Mouse (Mus musculus) forebrain, embryonic 14.5 days (tissue): ENCODE measurements around the gene Tectb. TPM values are rescaled to one million over a fixed set of nuclear protein-coding genes. Genes with fewer than 3 reads are reported as not detected.

Experiments used
- ATAC-seq: fragments of 200-750 bp; cut with Nextera tagmentation; 2 replicates; pipeline ENCODE4 v1.8.0; 2017; ENCODE audit warnings: mild to moderate bottlenecking, moderate library complexity
- DNase-seq: peaks from one replicate; pipeline ENCODE4 v3.0.0-alpha.2; 2015; ENCODE audit warnings: low spot score
- H3K27ac ChIP-seq: fragments of 300-500 bp; sonication (generic); 2 replicates; pipeline ENCODE4 v1.5.1; 2014; ENCODE audit warnings: low read depth, mild to moderate bottlenecking, control low read depth, low read length, moderate library complexity
- H3K27me3 ChIP-seq: fragments of 300-500 bp; sonication (generic); replicated peaks from 2 replicates; pipeline ENCODE4 v1.6.1; 2014; ENCODE audit warnings: low read length, control low read depth, mixed read lengths; ENCODE audit not compliant: control insufficient read depth, insufficient read depth
- H3K36me3 ChIP-seq: fragments of 300-500 bp; sonication (generic); 2 replicates; pipeline ENCODE4 v1.6.1; 2014; ENCODE audit warnings: low read length, control low read depth; ENCODE audit not compliant: control insufficient read depth, insufficient read depth
- H3K4me1 ChIP-seq: fragments of 300-500 bp; sonication (generic); 2 replicates; pipeline ENCODE4 v1.6.1; 2014; ENCODE audit warnings: antibody characterized with exemption, low read length, control low read depth; ENCODE audit not compliant: control insufficient read depth, insufficient read depth
- H3K4me2 ChIP-seq: fragments of 300-500 bp; sonication (generic); 2 replicates; pipeline ENCODE4 v1.6.1; 2014; ENCODE audit warnings: mild to moderate bottlenecking, control low read depth, low read length
- H3K4me3 ChIP-seq: fragments of 300-500 bp; sonication (generic); 2 replicates; pipeline ENCODE4 v1.5.1; 2014; ENCODE audit warnings: low read depth, low read length, control low read depth
- H3K9ac ChIP-seq: fragments of 300-500 bp; sonication (generic); 2 replicates; pipeline ENCODE4 v1.6.1; 2014; ENCODE audit warnings: mild to moderate bottlenecking, low read length, control low read depth, moderate library complexity
- H3K9me3 ChIP-seq: fragments of 300-500 bp; sonication (generic); replicated peaks from 2 replicates; pipeline ENCODE4 v1.6.1; 2016; ENCODE audit warnings: low read length, control low read depth, mixed read lengths; ENCODE audit not compliant: control insufficient read depth
- WGBS: fragments of 180-500 bp; shearing (Covaris S2); extraction: QIAGEN DNeasy Blood & Tissue Kit; methylation state at CpG from one replicate; pipeline ENCODE4 v1.1.7; 2014; 5-methylcytosine and 5-hydroxymethylcytosine counted together
- polyA plus RNA-seq: library from polyadenylated mRNA; unstranded; fragments of >200 nt; fragmentation: Nextera tagmentation; extraction: Ambion mirVana; gene quantifications from 2 replicates; pipeline ENCODE4 v1.2.1, GENCODE M21; 2014

Tectb gene
- 0.24 TPM in 1 of 2 replicates, not detected in the other for polyA plus RNA-seq

DNA sequence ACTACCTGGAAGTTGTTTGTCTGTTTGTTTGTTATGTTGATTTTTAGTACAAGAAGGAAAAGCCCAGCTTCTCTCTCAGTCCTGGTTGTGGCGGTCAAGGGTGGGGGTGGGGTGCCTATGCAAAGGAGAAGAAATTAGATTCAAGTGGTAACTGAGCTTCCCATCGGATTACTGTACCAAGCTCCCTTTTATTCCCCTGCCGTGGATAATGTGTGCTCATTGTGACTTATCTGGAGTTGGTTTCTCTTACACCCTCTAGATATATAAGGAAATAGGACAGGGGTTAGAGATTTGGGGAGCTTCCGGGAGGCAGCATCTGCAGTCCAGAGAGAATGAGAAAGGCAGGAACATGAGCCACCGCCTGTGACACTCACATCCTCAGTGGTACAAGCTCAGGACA is at the start of gene Tectb:
Tectb (plus strand) TSS at position 301 of the 400 bp plus-strand sequence.
- H3K27ac ChIP-seq, result no peak within 1 kb of the TSS
- 86% methylated on average over 5 of the region's 5 CpGs for WGBS
- no peak for DNase-seq
- no peaks in the 10 kb centered on the region for H3K36me3 ChIP-seq
- ATAC-seq, result no peak
- no peaks in the 10 kb centered on the region for H3K9me3 ChIP-seq
- no peaks in the 10 kb centered on the region for H3K27me3 ChIP-seq
- H3K4me2 ChIP-seq, result no peak within 1 kb of the TSS
- H3K4me1 ChIP-seq, result peaks cover 7% of the 10 kb centered on the region
- no peak within 1 kb of the TSS for H3K4me3 ChIP-seq
- H3K9ac ChIP-seq, result no peak within 1 kb of the TSS

DNA sequence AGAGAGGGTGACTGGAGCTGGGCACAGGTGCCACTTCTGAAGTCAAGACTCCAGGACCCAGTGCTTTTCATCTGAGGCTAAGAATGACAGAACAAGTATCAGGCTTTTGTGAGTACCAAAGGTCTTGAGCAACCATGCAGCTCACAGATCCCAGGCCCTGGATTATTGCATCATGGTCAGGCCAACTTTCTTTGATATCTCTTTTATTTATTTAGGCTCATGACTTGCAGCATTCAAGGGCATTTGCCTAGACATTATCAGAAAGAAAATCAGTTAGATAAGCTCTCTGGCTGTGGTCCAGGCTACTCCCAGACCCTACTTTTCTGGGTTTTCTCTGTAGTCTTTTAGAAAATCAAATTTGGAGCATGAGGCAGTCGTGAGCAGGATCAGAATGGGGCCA is 48.8 kb upstream of the Tectb start:
- H3K27ac ChIP-seq, result no peak overlapping the region
- H3K27me3 ChIP-seq, result no peaks in the 10 kb centered on the region
- no peaks in the 10 kb centered on the region for H3K4me1 ChIP-seq
- DNase-seq (no peak), ATAC-seq (no peak)
- no peak overlapping the region for H3K9ac ChIP-seq
- H3K36me3 ChIP-seq, result no peaks in the 10 kb centered on the region
- H3K4me2 ChIP-seq, result no peak overlapping the region
- WGBS, result 43% methylated on average over 1 of the region's 1 CpGs
- H3K9me3 ChIP-seq, result no peaks in the 10 kb centered on the region
- H3K4me3 ChIP-seq, result no peak overlapping the region

DNA sequence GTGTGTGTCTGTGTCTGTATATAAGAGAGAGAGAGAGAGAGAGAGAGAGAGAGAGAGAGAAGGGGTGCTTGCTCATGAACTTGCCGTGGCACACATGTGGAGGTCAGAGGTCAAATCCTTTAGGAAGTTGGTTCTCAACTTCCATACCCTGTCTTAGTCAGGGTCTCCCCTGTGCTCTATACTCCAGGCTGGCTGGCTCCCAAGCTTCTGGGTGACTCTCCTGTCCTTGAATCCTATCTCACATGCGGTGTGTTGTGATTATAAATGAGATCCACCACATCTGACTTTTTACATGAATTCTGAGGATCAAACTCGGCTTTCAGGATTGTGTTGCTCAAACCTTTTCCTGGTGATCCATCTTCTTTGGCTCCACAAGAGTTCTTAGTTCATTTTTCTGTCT is 48.1 kb upstream of the Tectb start:
- no peak for DNase-seq
- WGBS, result 80% methylated on average over 3 of the region's 3 CpGs
- ATAC-seq, result no peak
- Histone ChIP-seq H3K4me3 (no peak overlapping the region), H3K27me3 (no peaks in the 10 kb centered on the region), H3K27ac (no peak overlapping the region), H3K9ac (no peak overlapping the region), H3K4me2 (no peak overlapping the region), H3K36me3 (no peaks in the 10 kb centered on the region), H3K4me1 (no peaks in the 10 kb centered on the region), H3K9me3 (no peaks in the 10 kb centered on the region)

DNA sequence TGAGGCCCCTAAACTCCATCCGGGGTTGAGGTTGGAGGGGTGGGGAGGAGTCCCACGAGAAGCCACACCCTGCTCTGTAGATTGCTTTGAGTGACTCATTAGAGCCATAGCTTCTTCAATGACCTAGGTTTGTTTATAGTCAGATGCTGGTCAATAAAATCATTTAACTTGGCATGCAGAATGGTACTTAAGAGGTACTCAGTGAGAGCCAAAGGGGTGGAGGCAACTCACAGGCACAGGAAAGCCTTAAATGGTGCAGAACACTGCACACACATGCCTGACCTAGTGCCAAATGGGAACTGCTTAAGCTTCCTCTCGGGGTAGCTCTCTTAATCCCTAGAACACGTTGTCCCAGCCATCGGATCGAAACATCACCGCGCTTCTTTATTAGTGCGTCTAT is 46.0 kb upstream of the Tectb start:
- no peaks in the 10 kb centered on the region for H3K9me3 ChIP-seq
- H3K4me1 ChIP-seq, result no peaks in the 10 kb centered on the region
- H3K27ac ChIP-seq, result no peak overlapping the region
- DNase-seq (no peak), ATAC-seq (no peak)
- H3K27me3 ChIP-seq, result no peaks in the 10 kb centered on the region
- 90% methylated on average over 9 of the region's 9 CpGs for WGBS
- no peaks in the 10 kb centered on the region for H3K36me3 ChIP-seq
- no peak overlapping the region for H3K4me2 ChIP-seq
- H3K4me3 ChIP-seq, result no peak overlapping the region
- H3K9ac ChIP-seq, result no peak overlapping the region

DNA sequence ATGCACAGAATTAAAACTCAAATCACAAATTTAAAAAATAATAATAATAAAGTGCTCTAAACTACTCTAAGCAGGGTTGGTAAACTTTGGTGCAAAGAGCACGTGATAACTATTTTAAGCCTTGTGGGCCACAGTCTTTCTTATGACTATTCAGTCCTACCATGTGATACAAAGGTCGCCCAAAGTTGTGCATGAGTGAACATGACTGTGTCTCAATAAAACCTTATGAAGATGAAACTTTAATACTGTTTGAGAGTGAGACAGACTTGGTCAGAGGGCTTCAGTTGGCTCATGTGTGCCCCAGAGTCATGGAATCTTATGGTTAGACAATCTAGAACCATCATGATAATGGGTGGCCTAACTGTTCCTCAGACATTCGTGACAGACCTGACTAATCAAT is 44.6 kb upstream of the Tectb start:
- Histone ChIP-seq H3K9me3 (no peaks in the 10 kb centered on the region), H3K4me2 (no peak overlapping the region), H3K4me1 (no peaks in the 10 kb centered on the region), H3K27ac (no peak overlapping the region), H3K27me3 (no peaks in the 10 kb centered on the region), H3K36me3 (no peaks in the 10 kb centered on the region), H3K4me3 (no peak overlapping the region), H3K9ac (no peak overlapping the region)
- WGBS, result 91% methylated on average over 3 of the region's 3 CpGs
- no peak for DNase-seq
- no peak for ATAC-seq

DNA sequence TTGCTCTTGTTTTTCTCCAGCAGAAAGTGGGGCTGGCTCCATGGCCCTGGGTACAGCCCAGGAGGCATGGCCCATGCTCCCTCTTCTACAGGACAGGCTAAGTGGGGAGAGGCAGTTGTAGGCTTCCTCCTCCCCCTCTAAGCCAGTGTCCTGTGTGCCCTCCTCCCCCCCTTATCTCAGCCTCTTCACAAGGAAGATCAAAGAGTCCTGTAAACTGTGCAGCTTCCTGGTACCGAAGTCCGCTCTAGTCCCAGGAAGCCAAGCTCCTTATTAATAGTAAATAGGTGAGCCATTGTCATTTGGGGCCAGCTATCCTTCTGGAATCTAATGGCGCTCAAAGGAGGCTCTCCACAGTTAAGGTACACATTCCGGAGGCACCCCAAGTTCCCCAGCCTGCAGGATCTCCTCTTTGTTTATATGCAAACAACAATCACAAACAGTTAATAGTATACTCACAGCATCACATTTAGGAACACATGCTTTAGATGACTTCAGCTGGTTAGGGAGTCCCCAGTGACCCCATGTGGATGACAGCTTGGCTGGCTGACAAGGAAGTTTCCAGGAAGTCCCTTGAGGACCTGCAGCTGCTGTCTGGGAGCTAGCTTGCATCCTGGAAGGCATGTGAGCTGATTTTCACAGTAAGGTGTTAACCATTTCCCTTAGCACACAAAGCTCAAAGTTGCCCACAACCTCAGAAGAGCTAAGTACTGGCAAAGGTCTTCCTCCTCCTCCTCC is 43.7 kb upstream of the Tectb start:
- Histone ChIP-seq H3K27me3 (no peaks in the 10 kb centered on the region), H3K36me3 (no peaks in the 10 kb centered on the region), H3K27ac (no peak overlapping the region), H3K4me1 (no peaks in the 10 kb centered on the region), H3K9me3 (no peaks in the 10 kb centered on the region), H3K4me3 (no peak overlapping the region), H3K9ac (no peak overlapping the region), H3K4me2 (no peak overlapping the region)
- no peak for ATAC-seq
- 76% methylated on average over 4 of the region's 4 CpGs for WGBS
- peak; percentile 3 for DNase-seq

DNA sequence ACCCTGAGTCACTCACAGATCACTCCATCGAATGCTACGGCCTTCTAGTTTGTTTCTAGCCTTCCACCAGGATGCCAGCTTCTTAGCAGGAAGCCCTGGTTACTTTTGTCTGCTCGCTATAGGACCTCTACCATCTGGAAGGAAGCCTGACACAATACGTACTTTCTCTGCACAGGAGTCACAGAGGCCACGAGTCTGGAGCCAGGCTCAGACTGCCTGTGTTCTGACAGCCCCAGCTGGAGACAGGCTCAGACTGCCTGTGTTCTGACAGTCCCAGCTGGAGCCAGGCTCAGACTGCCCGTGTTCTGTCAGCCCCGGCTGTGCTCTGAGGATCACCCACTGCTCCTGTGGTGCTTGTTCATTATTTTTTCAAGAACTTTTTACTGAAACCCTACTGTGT is 42.6 kb upstream of the Tectb start:
- WGBS, result 28% methylated on average over 7 of the region's 7 CpGs
- no peak overlapping the region for H3K4me3 ChIP-seq
- no peaks in the 10 kb centered on the region for H3K9me3 ChIP-seq
- DNase-seq (peak; percentile 31), ATAC-seq (no peak)
- H3K4me2 ChIP-seq, result no peak overlapping the region
- no peaks in the 10 kb centered on the region for H3K36me3 ChIP-seq
- H3K27ac ChIP-seq, result no peak overlapping the region
- H3K4me1 ChIP-seq, result no peaks in the 10 kb centered on the region
- H3K9ac ChIP-seq, result no peak overlapping the region
- H3K27me3 ChIP-seq, result no peaks in the 10 kb centered on the region

DNA sequence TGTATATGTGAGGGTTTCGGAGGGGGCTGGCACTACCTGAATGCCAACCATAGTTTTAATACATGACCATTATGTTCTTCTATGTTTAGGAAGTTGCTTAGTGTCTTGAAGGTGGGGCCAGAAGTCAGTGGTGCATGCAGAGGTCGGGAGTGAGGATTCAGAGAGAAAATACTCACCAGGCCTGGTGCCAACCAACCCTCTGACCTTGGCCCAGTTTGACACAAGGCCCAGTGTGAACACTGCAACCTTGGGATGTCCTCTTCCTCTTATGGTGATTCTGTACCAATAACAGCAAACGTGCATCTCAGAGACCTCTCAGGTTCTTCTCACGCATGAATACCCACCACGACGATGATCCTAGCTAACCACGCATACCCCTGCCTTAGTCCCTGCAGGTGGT is 42.0 kb upstream of the Tectb start:
- Histone ChIP-seq H3K27ac (no peak overlapping the region), H3K27me3 (no peaks in the 10 kb centered on the region), H3K9ac (no peak overlapping the region), H3K4me3 (no peak overlapping the region), H3K9me3 (no peaks in the 10 kb centered on the region), H3K4me2 (no peak overlapping the region), H3K36me3 (no peaks in the 10 kb centered on the region), H3K4me1 (no peaks in the 10 kb centered on the region)
- 74% methylated on average over 7 of the region's 7 CpGs for WGBS
- no peak for DNase-seq
- ATAC-seq, result no peak

DNA sequence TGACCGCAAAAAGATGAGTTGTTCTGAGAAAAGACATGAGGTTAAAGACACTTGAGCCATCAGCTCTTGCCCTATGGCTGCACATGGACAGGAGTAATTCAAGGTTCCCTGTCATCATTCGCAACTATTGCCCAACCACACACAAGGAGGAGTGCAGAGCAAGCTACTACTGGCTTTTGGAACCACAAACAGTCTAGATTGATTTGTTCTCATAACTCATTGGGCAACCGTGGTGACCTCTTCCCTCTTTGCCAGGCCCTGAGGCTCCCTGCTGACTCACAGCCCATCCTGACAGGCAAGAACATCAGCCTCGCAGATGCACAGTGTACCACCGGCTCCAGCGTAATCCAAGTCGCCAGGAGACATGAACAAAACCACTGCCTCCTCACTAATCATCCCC is 41.2 kb upstream of the Tectb start:
- Histone ChIP-seq H3K9me3 (no peaks in the 10 kb centered on the region), H3K4me3 (no peak overlapping the region), H3K4me2 (no peak overlapping the region), H3K27me3 (no peaks in the 10 kb centered on the region), H3K9ac (no peak overlapping the region), H3K36me3 (no peaks in the 10 kb centered on the region), H3K4me1 (0 out of 2 replicates have a peak, but pooled peaks cover 3% of the 10 kb centered on the region), H3K27ac (no peak overlapping the region)
- WGBS, result 89% methylated on average over 7 of the region's 7 CpGs
- ATAC-seq (no peak), DNase-seq (no peak)
